Mouse (Mus musculus): ENCODE data around the gene Chaf1a. TPM values are rescaled to one million over a fixed set of nuclear protein-coding genes. Genes with fewer than 3 reads are reported as not detected.

Gene Chaf1a
- total RNA-seq, 2 experiments from 2014 or later = 3.9 to 4.9 TPM

GRCm38 (mm10) chr17:56018347-56019131 lies 21.7 kb upstream of the Chaf1a start:
- no peak for DNase-seq (ENCODE audit: extremely low spot score in 1 of 2, low spot score in 1 of 2)

- no peak for DNase-seq (ENCODE audit: extremely low spot score in 1 of 2, low spot score in 1 of 2)
Measured at GRCm38 (mm10) chr17:56020400-56021084, 19.7 kb upstream of the Chaf1a start.

GRCm38 (mm10) chr17:56021161-56021910 lies 18.9 kb upstream of the Chaf1a start:
- no peak for DNase-seq (ENCODE audit: extremely low spot score in 1 of 2, low spot score in 1 of 2)

- no peak for DNase-seq (ENCODE audit: extremely low spot score in 1 of 2, low spot score in 1 of 2)
Measured at GRCm38 (mm10) chr17:56022131-56022988, 17.9 kb upstream of the Chaf1a start.

- DNase-seq (ENCODE audit: extremely low spot score in 1 of 2, low spot score in 1 of 2) = no peak
Measured at GRCm38 (mm10) chr17:56022989-56023290, 17.3 kb upstream of the Chaf1a start.

- DNase-seq (ENCODE audit: extremely low spot score in 1 of 2, low spot score in 1 of 2) = no peak
Measured at GRCm38 (mm10) chr17:56023386-56023785, 16.9 kb upstream of the Chaf1a start.

- DNase-seq (ENCODE audit: extremely low spot score in 1 of 2, low spot score in 1 of 2) = no peak
Measured at GRCm38 (mm10) chr17:56024476-56024875, 15.8 kb upstream of the Chaf1a start.

GRCm38 (mm10) chr17:56024931-56025330 lies 15.3 kb upstream of the Chaf1a start:
- DNase-seq (ENCODE audit: extremely low spot score in 1 of 2, low spot score in 1 of 2) = no peak

- no peak for DNase-seq (ENCODE audit: extremely low spot score in 1 of 2, low spot score in 1 of 2)
Measured at GRCm38 (mm10) chr17:56026303-56026702, 13.9 kb upstream of the Chaf1a start.

GRCm38 (mm10) chr17:56026881-56027280 lies 13.4 kb upstream of the Chaf1a start:
- no peak for DNase-seq (ENCODE audit: extremely low spot score in 1 of 2, low spot score in 1 of 2)

- no peak for DNase-seq (ENCODE audit: extremely low spot score in 1 of 2, low spot score in 1 of 2)
Measured at GRCm38 (mm10) chr17:56027801-56028441, 12.3 kb upstream of the Chaf1a start.

GRCm38 (mm10) chr17:56030238-56030870 lies 9.9 kb upstream of the Chaf1a start:
- DNase-seq (ENCODE audit: extremely low spot score in 1 of 2, low spot score in 1 of 2) = no peak

- no peak for DNase-seq (ENCODE audit: extremely low spot score in 1 of 2, low spot score in 1 of 2)
Measured at GRCm38 (mm10) chr17:56030919-56031318, 9.3 kb upstream of the Chaf1a start.

- no peak for DNase-seq (ENCODE audit: extremely low spot score in 1 of 2, low spot score in 1 of 2)
Measured at GRCm38 (mm10) chr17:56031431-56031830, 8.8 kb upstream of the Chaf1a start.

GRCm38 (mm10) chr17:56032127-56032733 lies 8.0 kb upstream of the Chaf1a start:
- no peak for DNase-seq (ENCODE audit: extremely low spot score in 1 of 2, low spot score in 1 of 2)

GRCm38 (mm10) chr17:56032831-56033230 lies 7.4 kb upstream of the Chaf1a start:
- no peak for DNase-seq (ENCODE audit: extremely low spot score in 1 of 2, low spot score in 1 of 2)

GRCm38 (mm10) chr17:56034040-56034725 lies 6.1 kb upstream of the Chaf1a start:
- no peak for DNase-seq (ENCODE audit: extremely low spot score in 1 of 2, low spot score in 1 of 2)

- no peak for DNase-seq (ENCODE audit: extremely low spot score in 1 of 2, low spot score in 1 of 2)
Measured at GRCm38 (mm10) chr17:56034726-56035100, 5.5 kb upstream of the Chaf1a start.

- DNase-seq (ENCODE audit: extremely low spot score in 1 of 2, low spot score in 1 of 2) = no peak
Measured at GRCm38 (mm10) chr17:56035216-56035615, 5.0 kb upstream of the Chaf1a start.

Data from layer of hippocampus, postnatal 25 days (tissue).